Mouse (Mus musculus): Measurements from ENCODE around the gene Dnaaf5. TPM values are rescaled to one million over a fixed set of nuclear protein-coding genes. Genes with fewer than 3 reads are reported as not detected.

The Dnaaf5 gene
- polyA plus RNA-seq, 1 experiment from 2014 or later = 6.8 TPM

DNA sequence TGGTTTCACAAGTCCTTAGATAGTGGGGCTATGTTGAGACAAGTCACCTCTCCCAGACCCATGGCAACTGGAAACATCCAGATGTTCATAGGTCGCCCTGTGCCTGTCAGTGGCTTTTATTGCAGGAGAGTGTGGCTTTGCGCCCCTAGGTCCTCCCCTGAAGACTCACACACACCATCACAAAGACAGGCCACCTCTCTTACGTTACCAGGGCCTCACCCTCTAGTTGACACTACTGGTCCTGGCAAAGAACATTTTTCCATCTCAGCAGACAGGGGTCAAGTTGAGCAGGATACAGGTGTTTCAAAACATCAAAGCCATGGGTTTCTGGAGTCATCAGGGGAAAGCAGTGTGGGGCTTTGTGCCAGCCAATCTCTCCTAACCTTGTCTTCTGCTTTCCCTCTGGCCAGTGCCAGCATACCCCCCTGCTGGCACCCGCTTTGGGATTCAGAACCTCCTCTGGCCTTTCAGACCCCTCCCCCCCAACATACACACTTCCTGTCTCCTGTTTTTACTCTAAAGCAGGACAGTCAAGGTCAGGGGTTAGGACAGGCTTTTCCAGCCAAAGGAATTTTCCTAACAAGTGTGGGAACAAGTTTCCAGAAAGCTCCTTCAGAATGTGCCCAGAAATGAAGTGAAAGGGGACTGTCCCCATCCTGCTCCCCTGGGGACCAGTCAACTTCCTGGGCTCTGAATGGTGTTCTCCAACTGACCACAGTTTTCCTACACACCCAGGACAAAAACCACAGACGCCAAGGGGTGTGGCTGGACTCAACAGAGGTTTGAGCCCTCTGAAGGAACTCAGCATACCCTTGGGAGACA is 31.7 kb upstream of the Dnaaf5 start:
- H3K4me3 ChIP-seq (ENCODE audit: low read depth, low read length) = no peak overlapping the region
- no peaks in the 10 kb centered on the region for H3K27me3 ChIP-seq (ENCODE audit: control insufficient read depth, insufficient read depth, low read length)
- H3K4me2 ChIP-seq (ENCODE audit: low read depth, low read length) = no peak overlapping the region
- 53% methylated on average over 5 of the region's 5 CpGs for WGBS
- H3K27ac ChIP-seq (replicated peaks; ENCODE audit: low read depth, low read length) = no peak overlapping the region
- ATAC-seq (replicated peaks; ENCODE audit: insufficient number of reproducible peaks, low FRiP score, low TSS enrichment, low read depth) (no peak), DNase-seq (ENCODE audit: low spot score) (no peak)
- H3K36me3 ChIP-seq (replicated peaks; ENCODE audit: control insufficient read depth, insufficient read depth, low read depth, low read length) = no peaks in the 10 kb centered on the region
- no peaks in the 10 kb centered on the region for H3K9me3 ChIP-seq (replicated peaks; ENCODE audit: control insufficient read depth, low read length)
- no peaks in the 10 kb centered on the region for H3K4me1 ChIP-seq (ENCODE audit: control insufficient read depth, insufficient read depth, low read length)
- H3K9ac ChIP-seq (replicated peaks; ENCODE audit: low read length) = no peak overlapping the region

DNA sequence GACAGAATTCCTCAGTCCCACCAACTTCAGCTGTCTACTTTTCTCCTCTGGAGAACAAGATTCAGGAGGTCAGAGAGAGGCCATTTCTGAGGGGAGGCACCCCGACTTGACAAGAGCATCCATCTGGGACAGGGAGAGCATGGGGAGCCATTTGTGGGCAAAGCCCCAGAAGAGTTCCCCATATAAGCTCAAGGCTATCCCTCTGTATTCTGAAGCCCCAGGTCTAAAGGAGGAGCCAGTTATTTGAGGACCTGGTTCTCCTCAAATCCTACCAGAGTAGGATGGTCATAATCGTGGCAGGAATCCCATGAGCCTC is 31.1 kb upstream of the Dnaaf5 start:
- H3K4me3 ChIP-seq (ENCODE audit: low read depth, low read length) = no peak overlapping the region
- 65% methylated on average over 2 of the region's 2 CpGs for WGBS
- H3K9me3 ChIP-seq (replicated peaks; ENCODE audit: control insufficient read depth, low read length) = no peaks in the 10 kb centered on the region
- no peak for ATAC-seq (replicated peaks; ENCODE audit: insufficient number of reproducible peaks, low FRiP score, low TSS enrichment, low read depth)
- no peak overlapping the region for H3K27ac ChIP-seq (replicated peaks; ENCODE audit: low read depth, low read length)
- no peak overlapping the region for H3K4me2 ChIP-seq (ENCODE audit: low read depth, low read length)
- no peak for DNase-seq (ENCODE audit: low spot score)
- no peaks in the 10 kb centered on the region for H3K27me3 ChIP-seq (ENCODE audit: control insufficient read depth, insufficient read depth, low read length)
- H3K4me1 ChIP-seq (ENCODE audit: control insufficient read depth, insufficient read depth, low read length) = no peaks in the 10 kb centered on the region
- H3K36me3 ChIP-seq (replicated peaks; ENCODE audit: control insufficient read depth, insufficient read depth, low read depth, low read length) = no peaks in the 10 kb centered on the region
- no peak overlapping the region for H3K9ac ChIP-seq (replicated peaks; ENCODE audit: low read length)

DNA sequence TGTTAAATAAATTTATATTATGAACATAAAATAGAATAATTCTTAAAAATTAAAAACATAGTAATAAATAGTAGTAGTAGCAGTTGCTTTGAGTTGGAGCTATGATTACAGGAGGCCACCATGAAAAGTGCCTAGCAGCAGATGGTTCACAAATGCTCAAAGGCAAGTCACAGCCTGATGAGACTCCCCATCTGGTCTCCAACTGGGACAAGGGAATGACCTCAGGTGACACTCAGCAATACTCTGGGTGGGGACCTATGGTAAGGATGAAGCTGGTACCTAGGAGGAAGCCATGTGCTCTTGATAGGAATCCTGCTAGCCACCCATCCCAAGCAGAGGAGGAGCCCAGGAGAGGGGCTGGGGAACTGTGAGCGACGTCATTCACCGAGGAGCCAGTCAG is 24.3 kb upstream of the Dnaaf5 start:
- H3K4me1 ChIP-seq (ENCODE audit: control insufficient read depth, insufficient read depth, low read length) = no peaks in the 10 kb centered on the region
- H3K36me3 ChIP-seq (replicated peaks; ENCODE audit: control insufficient read depth, insufficient read depth, low read depth, low read length) = no peaks in the 10 kb centered on the region
- ATAC-seq (replicated peaks; ENCODE audit: insufficient number of reproducible peaks, low FRiP score, low TSS enrichment, low read depth) = no peak
- H3K27ac ChIP-seq (replicated peaks; ENCODE audit: low read depth, low read length) = no peak overlapping the region
- no peaks in the 10 kb centered on the region for H3K9me3 ChIP-seq (replicated peaks; ENCODE audit: control insufficient read depth, low read length)
- H3K9ac ChIP-seq (replicated peaks; ENCODE audit: low read length) = no peak overlapping the region
- WGBS = 71% methylated on average over 3 of the region's 3 CpGs
- no peak overlapping the region for H3K4me2 ChIP-seq (ENCODE audit: low read depth, low read length)
- no peak overlapping the region for H3K4me3 ChIP-seq (ENCODE audit: low read depth, low read length)
- peaks cover 16% of the 10 kb centered on the region for H3K27me3 ChIP-seq (ENCODE audit: control insufficient read depth, insufficient read depth, low read length)
- DNase-seq (ENCODE audit: low spot score) = no peak

DNA sequence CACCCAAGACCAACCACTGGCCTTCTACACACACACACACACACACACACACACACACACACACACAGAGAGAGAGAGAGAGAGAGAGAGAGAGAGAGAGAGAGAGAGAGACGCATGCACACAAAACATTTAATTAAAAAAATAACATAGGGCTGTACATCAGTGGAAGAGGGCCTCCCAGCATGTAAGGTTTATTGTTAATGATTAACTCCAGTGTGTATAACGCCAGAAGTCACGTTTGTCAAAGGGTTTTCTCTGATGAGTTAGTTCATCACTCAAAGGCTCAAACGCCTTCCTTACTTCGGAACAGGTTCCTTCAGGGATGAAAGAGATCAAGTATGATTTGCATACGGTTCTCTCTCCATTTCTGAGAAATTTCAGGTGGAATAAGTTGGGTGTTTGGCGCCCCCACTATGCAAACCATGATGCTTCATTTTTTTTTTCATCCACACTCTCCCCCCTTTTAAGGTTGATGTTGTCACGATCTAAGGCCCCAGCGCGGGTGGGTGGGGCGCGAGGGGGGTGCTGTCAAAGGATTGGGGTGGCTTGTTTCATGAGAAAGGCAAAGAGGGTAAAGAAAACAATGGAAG is 21.5 kb upstream of the Dnaaf5 start:
- H3K4me2 ChIP-seq (ENCODE audit: low read depth, low read length) = peak overlapping the region; percentile 94
- H3K9me3 ChIP-seq (replicated peaks; ENCODE audit: control insufficient read depth, low read length) = no peaks in the 10 kb centered on the region
- DNase-seq (ENCODE audit: low spot score) (no peak), ATAC-seq (replicated peaks; ENCODE audit: insufficient number of reproducible peaks, low FRiP score, low TSS enrichment, low read depth) (no peak)
- peaks cover 16% of the 10 kb centered on the region for H3K27me3 ChIP-seq (ENCODE audit: control insufficient read depth, insufficient read depth, low read length)
- no peak overlapping the region for H3K27ac ChIP-seq (replicated peaks; ENCODE audit: low read depth, low read length)
- H3K9ac ChIP-seq (replicated peaks; ENCODE audit: low read length) = peak overlapping the region; percentile 71
- H3K4me3 ChIP-seq (ENCODE audit: low read depth, low read length) = peak overlapping the region; percentile 60
- WGBS = 43% methylated on average over 12 of the region's 12 CpGs
- H3K4me1 ChIP-seq (ENCODE audit: control insufficient read depth, insufficient read depth, low read length) = no peaks in the 10 kb centered on the region
- H3K36me3 ChIP-seq (replicated peaks; ENCODE audit: control insufficient read depth, insufficient read depth, low read depth, low read length) = no peaks in the 10 kb centered on the region

DNA sequence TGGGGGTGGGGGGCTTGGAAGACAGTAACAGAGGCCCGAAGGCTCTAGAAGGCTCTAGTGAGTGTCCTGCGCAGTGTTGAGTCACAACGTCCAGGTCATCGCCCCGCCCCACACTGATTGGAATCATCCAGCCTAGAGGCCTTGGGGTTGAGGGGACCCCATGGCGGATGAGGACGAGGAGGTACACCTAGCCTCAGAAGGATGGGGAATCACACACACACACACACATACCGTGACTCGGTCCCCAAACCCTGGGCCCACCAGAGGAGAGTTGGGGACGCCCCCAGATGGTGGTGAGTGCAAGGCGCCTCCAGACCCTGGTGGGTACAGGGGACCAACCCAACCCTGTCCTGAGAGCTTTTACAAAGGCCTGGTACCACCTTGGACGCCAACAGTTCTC is 20.9 kb upstream of the Dnaaf5 start:
- peak; percentile 48; the same call in 1 of the 2 replicates for ATAC-seq (replicated peaks; ENCODE audit: insufficient number of reproducible peaks, low FRiP score, low TSS enrichment, low read depth)
- Histone ChIP-seq H3K4me1 (ENCODE audit: control insufficient read depth, insufficient read depth, low read length) (no peaks in the 10 kb centered on the region), H3K9ac (replicated peaks; ENCODE audit: low read length) (peak overlapping the region; percentile 71), H3K27me3 (ENCODE audit: control insufficient read depth, insufficient read depth, low read length) (peaks cover 16% of the 10 kb centered on the region), H3K9me3 (replicated peaks; ENCODE audit: control insufficient read depth, low read length) (no peaks in the 10 kb centered on the region), H3K4me3 (ENCODE audit: low read depth, low read length) (peak overlapping the region; percentile 60), H3K4me2 (ENCODE audit: low read depth, low read length) (peak overlapping the region; percentile 94), H3K36me3 (replicated peaks; ENCODE audit: control insufficient read depth, insufficient read depth, low read depth, low read length) (no peaks in the 10 kb centered on the region), H3K27ac (replicated peaks; ENCODE audit: low read depth, low read length) (no peak overlapping the region)
- WGBS = 8% methylated on average over 12 of the region's 12 CpGs
- DNase-seq (ENCODE audit: low spot score) = no peak

DNA sequence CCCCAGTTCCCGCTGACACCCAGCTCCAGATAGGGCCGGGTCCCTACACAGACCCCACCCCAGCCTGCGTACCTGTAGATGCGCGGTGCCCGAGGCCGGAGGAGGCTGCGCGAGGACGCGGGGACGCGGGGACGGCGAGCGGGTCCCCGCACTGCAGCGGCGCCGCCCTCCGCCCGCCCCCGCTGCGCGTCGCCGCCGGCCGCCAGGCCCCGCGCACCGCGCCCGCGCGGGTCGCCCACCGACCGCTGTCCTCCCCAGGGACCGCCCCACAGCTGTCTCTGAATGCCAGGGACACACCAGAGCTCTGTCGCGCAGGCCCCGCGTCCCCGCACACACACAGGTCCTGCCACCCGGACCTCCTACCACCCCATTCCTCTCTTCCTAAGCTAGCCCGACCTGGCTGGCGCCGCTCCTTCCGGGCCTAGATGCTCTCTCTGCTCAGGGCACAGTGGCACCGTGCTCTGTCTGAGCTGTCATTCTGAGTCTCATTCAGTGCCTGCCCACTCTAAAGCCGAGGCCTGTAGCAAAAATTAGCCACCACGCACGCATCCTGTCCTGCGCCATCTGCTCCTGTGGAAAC is 20.4 kb upstream of the Dnaaf5 start:
- peak overlapping the region; percentile 94 for H3K4me2 ChIP-seq (ENCODE audit: low read depth, low read length)
- ATAC-seq (replicated peaks; ENCODE audit: insufficient number of reproducible peaks, low FRiP score, low TSS enrichment, low read depth) (peak; percentile 73), DNase-seq (ENCODE audit: low spot score) (peak; percentile 30)
- no peaks in the 10 kb centered on the region for H3K4me1 ChIP-seq (ENCODE audit: control insufficient read depth, insufficient read depth, low read length)
- H3K27me3 ChIP-seq (ENCODE audit: control insufficient read depth, insufficient read depth, low read length) = peaks cover 16% of the 10 kb centered on the region
- WGBS = 2% methylated on average over 55 of the region's 55 CpGs
- H3K27ac ChIP-seq (replicated peaks; ENCODE audit: low read depth, low read length) = no peak overlapping the region
- peak overlapping the region; percentile 60 for H3K4me3 ChIP-seq (ENCODE audit: low read depth, low read length)
- no peaks in the 10 kb centered on the region for H3K9me3 ChIP-seq (replicated peaks; ENCODE audit: control insufficient read depth, low read length)
- peak overlapping the region; percentile 71 for H3K9ac ChIP-seq (replicated peaks; ENCODE audit: low read length)
- H3K36me3 ChIP-seq (replicated peaks; ENCODE audit: control insufficient read depth, insufficient read depth, low read depth, low read length) = no peaks in the 10 kb centered on the region

DNA sequence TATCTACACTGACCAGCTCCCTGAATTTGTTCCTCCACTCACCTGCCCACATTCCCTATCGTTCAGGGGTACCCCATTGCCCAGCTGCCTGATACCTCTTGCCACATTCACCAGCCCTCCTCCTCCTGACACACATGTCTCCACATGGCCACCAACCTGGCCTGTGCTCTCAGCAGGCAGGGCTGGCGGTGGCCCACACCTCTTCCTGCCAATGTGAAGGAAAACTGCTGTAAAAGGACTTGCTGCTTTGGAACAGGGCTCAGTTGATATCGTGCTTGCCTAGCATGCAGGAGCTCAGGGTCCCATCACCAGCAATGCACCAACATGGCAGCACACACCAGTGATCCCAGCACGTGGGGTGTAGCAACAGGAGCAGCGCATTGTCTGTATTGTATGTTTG is 19.7 kb upstream of the Dnaaf5 start:
- peaks cover 16% of the 10 kb centered on the region for H3K27me3 ChIP-seq (ENCODE audit: control insufficient read depth, insufficient read depth, low read length)
- no peak for ATAC-seq (replicated peaks; ENCODE audit: insufficient number of reproducible peaks, low FRiP score, low TSS enrichment, low read depth)
- WGBS = 78% methylated on average over 5 of the region's 5 CpGs
- no peak overlapping the region for H3K4me2 ChIP-seq (ENCODE audit: low read depth, low read length)
- H3K4me1 ChIP-seq (ENCODE audit: control insufficient read depth, insufficient read depth, low read length) = no peaks in the 10 kb centered on the region
- H3K9ac ChIP-seq (replicated peaks; ENCODE audit: low read length) = no peak overlapping the region
- no peaks in the 10 kb centered on the region for H3K36me3 ChIP-seq (replicated peaks; ENCODE audit: control insufficient read depth, insufficient read depth, low read depth, low read length)
- H3K4me3 ChIP-seq (ENCODE audit: low read depth, low read length) = no peak overlapping the region
- no peak overlapping the region for H3K27ac ChIP-seq (replicated peaks; ENCODE audit: low read depth, low read length)
- no peaks in the 10 kb centered on the region for H3K9me3 ChIP-seq (replicated peaks; ENCODE audit: control insufficient read depth, low read length)
- DNase-seq (ENCODE audit: low spot score) = no peak

DNA sequence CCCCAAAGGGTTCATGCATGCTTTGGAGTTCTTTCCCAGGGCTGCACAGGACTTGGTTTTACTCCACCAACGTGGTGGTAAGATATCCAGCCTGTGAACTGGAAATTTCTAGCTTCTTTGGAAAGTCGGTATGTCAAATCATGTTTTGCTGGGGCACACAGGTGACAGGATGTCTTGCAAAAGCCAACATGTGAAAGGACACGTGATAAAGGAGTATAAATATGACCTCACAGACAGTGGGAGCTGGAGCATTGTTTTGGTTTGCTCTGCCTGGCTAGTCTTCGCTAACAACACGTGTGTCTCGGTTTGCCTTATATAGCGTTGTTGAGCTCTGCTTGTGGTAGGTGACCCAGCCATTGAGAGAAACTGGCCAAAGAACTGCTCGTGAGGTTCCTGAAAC is 15.5 kb upstream of the Dnaaf5 start:
- H3K4me2 ChIP-seq (ENCODE audit: low read depth, low read length) = no peak overlapping the region
- no peak overlapping the region for H3K4me3 ChIP-seq (ENCODE audit: low read depth, low read length)
- 81% methylated on average over 8 of the region's 8 CpGs for WGBS
- no peaks in the 10 kb centered on the region for H3K4me1 ChIP-seq (ENCODE audit: control insufficient read depth, insufficient read depth, low read length)
- H3K9me3 ChIP-seq (replicated peaks; ENCODE audit: control insufficient read depth, low read length) = no peaks in the 10 kb centered on the region
- peaks cover 9% of the 10 kb centered on the region for H3K27me3 ChIP-seq (ENCODE audit: control insufficient read depth, insufficient read depth, low read length)
- no peak overlapping the region for H3K9ac ChIP-seq (replicated peaks; ENCODE audit: low read length)
- no peak overlapping the region for H3K27ac ChIP-seq (replicated peaks; ENCODE audit: low read depth, low read length)
- DNase-seq (ENCODE audit: low spot score) (no peak), ATAC-seq (replicated peaks; ENCODE audit: insufficient number of reproducible peaks, low FRiP score, low TSS enrichment, low read depth) (no peak)
- H3K36me3 ChIP-seq (replicated peaks; ENCODE audit: control insufficient read depth, insufficient read depth, low read depth, low read length) = no peaks in the 10 kb centered on the region

Measured in embryonic facial prominence, embryonic 11.5 days (tissue).